Mouse (Mus musculus): ENCODE data around the gene Ruvbl1. TPM values are rescaled to one million over a fixed set of nuclear protein-coding genes. Genes with fewer than 3 reads are reported as not detected.

Gene Ruvbl1
- total and polyA plus RNA-seq, 3 experiments = 15.7 to 18.4 (median 16.7) TPM

DNA sequence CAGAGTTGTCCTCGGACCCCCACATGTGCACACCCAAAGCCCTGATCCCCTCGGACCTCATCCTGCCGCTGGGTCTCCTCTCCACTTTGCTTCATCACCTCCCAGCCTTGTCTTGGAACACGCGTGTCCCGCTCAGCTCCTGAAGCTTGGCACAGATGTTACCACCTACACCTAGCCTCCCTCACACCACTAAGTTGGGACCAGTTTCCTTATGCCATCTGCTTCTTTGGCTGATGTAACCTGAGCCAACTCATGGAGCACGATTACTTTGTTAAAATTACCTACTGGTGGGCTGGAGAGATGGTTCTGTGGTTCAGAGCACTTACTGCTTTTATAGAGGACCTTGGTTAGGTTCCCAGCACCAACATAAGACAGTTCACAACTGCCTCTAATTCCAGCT lies 56.6 kb downstream of the Ruvbl1 start:
- intact Hi-C loops (cut with DNase I) = no loop called here
- 85% methylated on average over 7 of the region's 7 CpGs for WGBS
- H3K27ac ChIP-seq = no peak overlapping the region
- no peak for DNase-seq
- TF ChIP-seq EP300 (IDR thresholded peaks at IDR 0.05; ENCODE audit: insufficient read depth, low read depth, low read length) = no peak
- no peak for TF ChIP-seq POLR2A (IDR thresholded peaks at IDR 0.05; ENCODE audit: insufficient read depth, low read depth, low read length)
- TF ChIP-seq CTCF (IDR thresholded peaks at IDR 0.05) = no peak
- no peak overlapping the region for H3K9ac ChIP-seq (ENCODE audit: low read depth, low read length)
- H3K79me2 ChIP-seq (replicated peaks; ENCODE audit: control insufficient read depth, insufficient read depth, low read length) = no peaks in the 10 kb centered on the region
- H3K27me3 ChIP-seq (ENCODE audit: control insufficient read depth, insufficient read depth, low read length) = no peaks in the 10 kb centered on the region
- H3K4me1 ChIP-seq (ENCODE audit: control insufficient read depth, insufficient read depth, low read length) = peaks cover 1% of the 10 kb centered on the region
- no peaks in the 10 kb centered on the region; the same call in 1 of the 2 replicates for H3K36me3 ChIP-seq (ENCODE audit: control insufficient read depth, insufficient read depth, low read length)
- no peak overlapping the region for H3K4me3 ChIP-seq

DNA sequence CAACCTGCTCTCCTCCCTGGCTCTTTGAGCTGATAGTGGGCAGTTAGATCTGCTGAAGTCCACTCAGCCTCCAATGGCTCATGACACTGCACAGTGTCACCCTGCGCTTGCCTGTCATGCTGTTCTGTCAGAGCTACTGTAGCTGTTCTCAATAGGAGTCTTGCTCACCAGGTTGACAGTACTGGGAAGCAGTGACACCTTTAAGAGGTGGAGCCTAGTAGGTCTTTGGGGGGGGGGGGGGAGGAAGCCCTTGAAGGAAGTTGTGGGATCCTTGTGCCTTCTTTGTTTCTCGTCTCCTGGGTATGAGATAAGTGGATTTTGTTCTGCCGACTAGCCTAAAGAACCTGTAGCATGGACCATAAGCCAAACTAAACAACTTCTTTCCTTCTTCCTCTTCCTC lies 57.4 kb downstream of the Ruvbl1 start:
- no peak for DNase-seq
- Histone ChIP-seq H3K4me3 (no peak overlapping the region), H3K9ac (ENCODE audit: low read depth, low read length) (no peak overlapping the region), H3K79me2 (replicated peaks; ENCODE audit: control insufficient read depth, insufficient read depth, low read length) (no peaks in the 10 kb centered on the region), H3K27me3 (ENCODE audit: control insufficient read depth, insufficient read depth, low read length) (no peaks in the 10 kb centered on the region), H3K27ac (no peak overlapping the region), H3K4me1 (ENCODE audit: control insufficient read depth, insufficient read depth, low read length) (no peaks in the 10 kb centered on the region; the same call in 1 of the 2 replicates), H3K36me3 (ENCODE audit: control insufficient read depth, insufficient read depth, low read length) (no peaks in the 10 kb centered on the region)
- 35% methylated on average over 3 of the region's 3 CpGs for WGBS
- intact Hi-C loops (cut with DNase I) = no loop called here
- TF ChIP-seq EP300 (IDR thresholded peaks at IDR 0.05; ENCODE audit: insufficient read depth, low read depth, low read length) (no peak), CTCF (IDR thresholded peaks at IDR 0.05) (no peak), POLR2A (IDR thresholded peaks at IDR 0.05; ENCODE audit: insufficient read depth, low read depth, low read length) (no peak)

- Histone ChIP-seq H3K4me3 (no peak overlapping the region), H3K79me2 (replicated peaks; ENCODE audit: control insufficient read depth, insufficient read depth, low read length) (no peaks in the 10 kb centered on the region), H3K27me3 (ENCODE audit: control insufficient read depth, insufficient read depth, low read length) (no peaks in the 10 kb centered on the region), H3K9ac (ENCODE audit: low read depth, low read length) (no peak overlapping the region), H3K4me1 (ENCODE audit: control insufficient read depth, insufficient read depth, low read length) (no peaks in the 10 kb centered on the region; the same call in 1 of the 2 replicates), H3K27ac (no peak overlapping the region), H3K36me3 (ENCODE audit: control insufficient read depth, insufficient read depth, low read length) (no peaks in the 10 kb centered on the region)
- TF ChIP-seq CTCF (IDR thresholded peaks at IDR 0.05) = no peak
- intact Hi-C loops (cut with DNase I) = no loop called here
- WGBS = 57% methylated on average over 3 of the region's 3 CpGs
- DNase-seq = no peak
These were observed 57.8 kb downstream of the Ruvbl1 start for GRCm38 (mm10) chr6:88523043-88523442.

DNA sequence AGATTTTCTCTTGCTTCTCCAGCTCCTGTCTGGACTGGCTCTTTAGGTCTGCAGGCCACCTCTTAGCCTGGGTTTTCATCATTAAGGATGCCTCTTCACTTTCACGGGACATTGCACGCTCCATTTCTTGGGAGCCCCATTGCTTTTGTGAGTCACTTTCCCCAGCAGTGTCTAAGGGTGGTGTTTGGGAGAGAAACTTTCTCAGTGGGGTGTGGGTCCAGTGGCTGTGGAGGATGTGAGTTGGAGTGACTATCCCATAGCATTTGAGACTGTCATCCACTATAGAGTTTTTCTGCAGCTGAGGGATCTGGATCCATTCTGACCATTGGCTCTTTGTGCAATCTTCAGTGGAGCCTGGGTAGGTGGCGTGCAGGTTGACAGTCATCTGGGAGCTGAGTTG lies 58.2 kb downstream of the Ruvbl1 start:
- 91% methylated on average over 3 of the region's 3 CpGs for WGBS
- H3K4me1 ChIP-seq (ENCODE audit: control insufficient read depth, insufficient read depth, low read length) = no peaks in the 10 kb centered on the region
- H3K27ac ChIP-seq = no peak overlapping the region
- H3K9ac ChIP-seq (ENCODE audit: low read depth, low read length) = no peak overlapping the region
- intact Hi-C loops (cut with DNase I) = no loop called here
- H3K27me3 ChIP-seq (ENCODE audit: control insufficient read depth, insufficient read depth, low read length) = no peaks in the 10 kb centered on the region
- no peaks in the 10 kb centered on the region for H3K36me3 ChIP-seq (ENCODE audit: control insufficient read depth, insufficient read depth, low read length)
- H3K79me2 ChIP-seq (replicated peaks; ENCODE audit: control insufficient read depth, insufficient read depth, low read length) = no peaks in the 10 kb centered on the region
- DNase-seq = no peak
- H3K4me3 ChIP-seq = no peak overlapping the region
- TF ChIP-seq CTCF (IDR thresholded peaks at IDR 0.05) (no peak), POLR2A (IDR thresholded peaks at IDR 0.05; ENCODE audit: insufficient read depth, low read depth, low read length) (no peak), EP300 (IDR thresholded peaks at IDR 0.05; ENCODE audit: insufficient read depth, low read depth, low read length) (no peak)

DNA sequence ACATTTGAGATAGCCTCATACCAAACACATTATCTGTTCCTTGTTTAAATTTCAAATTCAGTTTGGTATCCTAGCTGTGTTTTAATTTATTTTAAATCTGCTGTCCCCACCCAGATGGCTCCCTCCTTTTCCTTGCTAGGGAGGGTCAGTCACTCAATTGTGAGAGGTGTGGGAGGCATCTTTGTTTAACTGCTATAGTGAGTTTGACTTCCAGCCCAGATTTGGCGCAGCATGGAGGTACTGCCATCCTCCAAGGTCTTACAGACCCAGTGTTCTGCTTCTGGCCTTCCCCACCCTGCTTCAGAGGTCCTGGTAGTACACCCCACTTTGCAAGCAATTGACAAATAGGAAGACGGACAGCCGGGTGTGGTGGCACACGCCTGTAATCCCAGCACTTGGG lies 58.8 kb downstream of the Ruvbl1 start:
- Histone ChIP-seq H3K9ac (ENCODE audit: low read depth, low read length) (no peak overlapping the region), H3K4me1 (ENCODE audit: control insufficient read depth, insufficient read depth, low read length) (no peaks in the 10 kb centered on the region), H3K4me3 (no peak overlapping the region), H3K27me3 (ENCODE audit: control insufficient read depth, insufficient read depth, low read length) (no peaks in the 10 kb centered on the region), H3K27ac (no peak overlapping the region), H3K79me2 (replicated peaks; ENCODE audit: control insufficient read depth, insufficient read depth, low read length) (no peaks in the 10 kb centered on the region), H3K36me3 (ENCODE audit: control insufficient read depth, insufficient read depth, low read length) (no peaks in the 10 kb centered on the region)
- 76% methylated on average over 4 of the region's 4 CpGs for WGBS
- DNase-seq = no peak
- intact Hi-C loops (cut with DNase I) = no loop called here
- no peak for TF ChIP-seq POLR2A (IDR thresholded peaks at IDR 0.05; ENCODE audit: insufficient read depth, low read depth, low read length)
- TF ChIP-seq EP300 (IDR thresholded peaks at IDR 0.05; ENCODE audit: insufficient read depth, low read depth, low read length) = no peak
- TF ChIP-seq CTCF (IDR thresholded peaks at IDR 0.05) = no peak

GRCm38 (mm10) chr6:88530306-88530705 lies 65.1 kb downstream of the Ruvbl1 start:
- H3K27ac ChIP-seq = no peak overlapping the region
- no peaks in the 10 kb centered on the region for H3K36me3 ChIP-seq (ENCODE audit: control insufficient read depth, insufficient read depth, low read length)
- H3K4me1 ChIP-seq (ENCODE audit: control insufficient read depth, insufficient read depth, low read length) = no peaks in the 10 kb centered on the region
- H3K4me3 ChIP-seq = no peak overlapping the region
- no peaks in the 10 kb centered on the region for H3K27me3 ChIP-seq (ENCODE audit: control insufficient read depth, insufficient read depth, low read length)
- intact Hi-C loops (cut with DNase I) = no loop called here
- H3K9ac ChIP-seq (ENCODE audit: low read depth, low read length) = no peak overlapping the region
- TF ChIP-seq POLR2A (IDR thresholded peaks at IDR 0.05; ENCODE audit: insufficient read depth, low read depth, low read length) = no peak
- no peak for TF ChIP-seq EP300 (IDR thresholded peaks at IDR 0.05; ENCODE audit: insufficient read depth, low read depth, low read length)
- no peak for TF ChIP-seq CTCF (IDR thresholded peaks at IDR 0.05)
- no peak for DNase-seq
- no peaks in the 10 kb centered on the region for H3K79me2 ChIP-seq (replicated peaks; ENCODE audit: control insufficient read depth, insufficient read depth, low read length)
